Mouse (Mus musculus): ENCODE results near the gene Pacs2. TPM values are rescaled to one million over a fixed set of nuclear protein-coding genes. Genes with fewer than 3 reads are reported as not detected.

Pacs2 gene
- 19.1 and 21.8 TPM in 2 replicates for polyA plus RNA-seq (2012; ENCODE audit: low replicate concordance)

DNA sequence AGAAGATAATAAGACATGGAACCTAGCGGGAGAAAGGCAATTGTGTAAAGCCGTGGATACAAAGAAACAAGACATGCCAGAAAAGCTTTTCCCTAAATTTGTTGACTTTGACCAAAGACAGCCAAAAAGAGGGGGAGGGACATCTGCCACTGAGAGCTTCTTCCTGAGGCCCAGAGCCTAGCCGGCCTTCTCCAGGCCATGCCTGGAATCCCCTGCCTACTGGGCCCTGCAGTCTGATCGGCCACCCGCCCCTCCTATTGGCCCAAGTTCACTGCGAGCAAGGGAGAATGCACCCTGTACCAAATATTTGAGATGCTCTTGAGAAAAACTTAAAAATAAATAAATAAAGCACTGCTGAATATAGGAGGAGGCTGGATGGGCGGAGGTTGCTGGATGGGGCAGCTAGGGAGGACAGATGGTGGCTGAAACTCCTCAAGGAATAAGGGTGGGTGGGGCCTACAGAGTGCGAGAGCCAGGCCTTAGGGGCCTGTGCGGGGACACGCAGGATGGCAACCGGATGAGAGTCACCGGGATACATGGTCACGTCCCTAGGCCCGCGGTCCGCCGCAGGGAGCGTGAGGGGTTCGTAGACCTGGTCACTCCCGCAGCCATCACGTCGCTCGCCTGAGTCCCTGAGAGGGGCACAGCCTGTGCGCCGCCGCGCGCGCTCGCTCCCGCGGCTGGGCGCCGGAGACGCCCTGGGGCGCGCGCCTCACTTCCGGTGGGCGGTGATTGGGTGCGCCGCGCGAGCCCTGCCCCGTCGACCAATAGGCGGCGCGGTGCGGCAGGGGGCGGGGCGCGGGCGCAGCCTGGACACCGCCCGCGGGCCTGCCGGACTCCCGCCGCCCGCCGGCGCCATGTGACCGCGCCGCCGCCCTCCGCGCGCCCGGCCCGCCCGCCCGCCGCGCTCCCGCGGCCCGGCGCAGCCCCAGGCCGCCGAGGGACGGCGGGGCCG, at the start of gene Pacs2:
TSS of gene Pacs2 (plus strand) at position 905 of the 955 bp plus-strand sequence.

DNA sequence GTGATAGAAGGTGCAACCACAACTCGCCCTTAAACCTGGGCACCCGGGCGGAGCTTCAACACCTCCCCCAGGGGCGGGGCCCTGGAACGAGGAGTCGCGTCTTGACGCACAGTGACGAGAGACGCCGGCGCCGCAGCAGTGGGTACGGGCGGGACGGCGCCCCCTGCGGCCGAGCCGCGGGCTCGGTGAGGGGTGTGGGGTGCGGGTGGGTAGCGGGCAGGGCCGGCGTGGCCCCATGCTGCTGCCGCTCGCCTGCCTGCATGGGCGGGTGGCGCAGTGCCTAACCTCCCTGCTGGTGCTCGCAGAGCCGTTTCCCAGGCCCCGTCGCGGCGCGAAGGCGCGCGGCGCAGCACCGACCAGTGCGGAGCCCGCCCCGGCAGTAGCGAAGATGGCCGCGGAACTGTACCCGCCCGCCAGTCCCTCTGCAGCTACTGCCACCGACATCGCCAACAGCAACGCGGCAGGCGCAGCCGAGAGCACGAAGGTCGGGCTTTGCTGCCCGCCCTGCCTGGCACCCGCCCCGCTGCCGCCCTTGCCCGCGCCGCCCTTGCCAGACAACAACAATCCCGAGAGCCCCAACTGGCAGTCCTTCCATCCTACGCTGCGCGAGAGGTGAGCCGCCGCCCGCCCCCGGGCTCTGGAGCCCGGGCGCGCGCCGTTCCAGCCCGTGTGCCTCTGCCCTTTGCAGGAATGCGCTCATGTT, 37.8 kb upstream of the Pacs2 start, which contains the start of gene Btbd6:
TSS of gene Btbd6 (plus strand) at position 112 of the 703 bp plus-strand sequence.

DNA sequence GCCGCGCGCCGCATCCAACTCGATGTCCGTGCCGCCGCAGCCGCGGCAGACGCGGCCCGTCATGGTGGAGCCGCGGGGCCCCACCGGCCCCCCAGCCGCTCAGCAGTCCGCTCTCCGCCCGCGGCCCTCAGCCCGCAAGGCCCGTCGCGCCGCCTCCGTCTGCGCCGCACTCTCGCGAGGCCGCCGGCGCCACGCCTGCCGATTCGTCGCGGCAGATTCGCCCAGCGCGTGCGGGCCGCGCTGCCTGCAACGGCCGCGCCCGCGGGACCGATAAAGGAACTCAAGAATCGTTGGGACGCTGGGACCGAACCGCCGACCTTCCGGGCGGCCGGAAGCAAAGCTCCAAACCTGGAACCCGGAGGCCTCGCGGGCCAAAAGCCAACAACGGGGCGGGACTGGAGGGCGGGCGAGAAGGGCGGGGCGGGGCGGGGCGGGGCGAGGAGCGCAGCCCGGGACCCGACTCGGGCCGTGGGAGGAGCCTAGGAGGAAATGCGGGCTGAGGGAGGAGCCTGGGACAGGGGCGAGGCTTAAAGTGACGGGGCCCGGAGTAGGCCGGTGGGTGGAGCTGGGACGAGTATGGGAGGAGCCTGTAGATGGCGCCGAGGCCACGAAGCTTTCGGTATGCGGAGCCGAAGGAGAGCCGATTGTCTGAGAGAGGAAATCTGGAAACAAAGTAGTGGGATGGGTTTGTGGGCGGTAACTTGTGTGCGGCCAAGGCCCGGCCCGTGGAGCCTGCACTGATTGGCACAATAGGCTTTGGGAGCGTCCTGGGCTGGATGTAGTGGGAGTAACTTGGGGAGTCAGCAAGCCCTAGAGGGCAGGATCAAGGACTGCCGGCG, 13.8 kb upstream of the Pacs2 start, which contains the start of gene Brf1:
TSS of gene Brf1 (minus strand) at position 411 of the 839 bp plus-strand sequence.

GRCm38 (mm10) chr12:113074329-113075062, 60.2 kb downstream of the Pacs2 start, which contains the start of gene Tex22:
TSS of gene Tex22 (plus strand) at chr12:113074502.

GRCm38 (mm10) chr12:113097749-113098281, 83.5 kb downstream of the Pacs2 start, which contains the start of gene Mta1:
TSS of gene Mta1 (plus strand) at chr12:113098278.

Other genes starting within 250 kb of the Pacs2 start
- 0.32 and 0.47 TPM in 2 replicates for gene Ahnak2, start 211.9 kb upstream of the Pacs2 start, polyA plus RNA-seq (2012; ENCODE audit: low replicate concordance)
- 0.57 and 1.5 TPM in 2 replicates for gene Clba1, start 205.6 kb upstream of the Pacs2 start, polyA plus RNA-seq (2012; ENCODE audit: low replicate concordance)
- 11.9 and 32.7 TPM in 2 replicates for gene Cdca4, start 185.1 kb upstream of the Pacs2 start, polyA plus RNA-seq (2012; ENCODE audit: low replicate concordance)
- 1.8 and 1.9 TPM in 2 replicates for gene Gpr132, start 146.3 kb upstream of the Pacs2 start, polyA plus RNA-seq (2012; ENCODE audit: low replicate concordance)
- gene Jag2, start 84.7 kb upstream of the Pacs2 start, polyA plus RNA-seq (2012; ENCODE audit: low replicate concordance): 0.69 and 1.1 TPM in 2 replicates
- 2.9 and 5.3 TPM in 2 replicates for gene Nudt14, start 72.4 kb upstream of the Pacs2 start, polyA plus RNA-seq (2012; ENCODE audit: low replicate concordance)
- 48.7 and 111 TPM in 2 replicates for gene Btbd6, start 38.0 kb upstream of the Pacs2 start, polyA plus RNA-seq (2012; ENCODE audit: low replicate concordance)
- gene Brf1, start 13.8 kb upstream of the Pacs2 start, polyA plus RNA-seq (2012; ENCODE audit: low replicate concordance): 27.5 and 38.0 TPM in 2 replicates
- gene Tex22, start 60.0 kb downstream of the Pacs2 start, polyA plus RNA-seq (2012; ENCODE audit: low replicate concordance): 0.52 TPM in 1 of 2 replicates, not detected in the other
- 201 and 241 TPM in 2 replicates for gene Mta1, start 83.8 kb downstream of the Pacs2 start, polyA plus RNA-seq (2012; ENCODE audit: low replicate concordance)
- gene Crip2, start 125.7 kb downstream of the Pacs2 start, polyA plus RNA-seq (2012; ENCODE audit: low replicate concordance): 323 and 454 TPM in 2 replicates
- gene Crip1, start 131.8 kb downstream of the Pacs2 start, polyA plus RNA-seq (2012; ENCODE audit: low replicate concordance): 52.7 and 79.4 TPM in 2 replicates
- 22.7 and 39.4 TPM in 2 replicates for gene Tedc1, start 141.9 kb downstream of the Pacs2 start, polyA plus RNA-seq (2012; ENCODE audit: low replicate concordance)
- 1.2 and 3.0 TPM in 2 replicates for gene Tmem121, start 171.4 kb downstream of the Pacs2 start, polyA plus RNA-seq (2012; ENCODE audit: low replicate concordance)